Mouse (Mus musculus) urinary bladder, adult 2 months (tissue): Measurements from ENCODE around the gene Ppp1r9a. TPM values are rescaled to one million over a fixed set of nuclear protein-coding genes. Genes with fewer than 3 reads are reported as not detected.
"Not testable (repeated sequence)": the region's sequence is repeated elsewhere in the genome, so short reads cannot be mapped to it uniquely, and the experiment has no call there.

Experiments used
- DNase-seq: peaks from one replicate; pipeline ENCODE4 v3.0.0; 2022; ENCODE audit warnings: low spot score
- polyA plus RNA-seq: library from polyadenylated mRNA; depleted of rRNA; stranded (reverse); fragments of >200 nt; gene quantifications from 2 replicates; pipeline ENCODE4 v1.2.3, GENCODE M21; 2012; rRNA removed

Gene Ppp1r9a
- 12.1 and 14.0 TPM in 2 replicates for polyA plus RNA-seq

- DNase-seq = peak; percentile 50
Measured at GRCm38 (mm10) chr6:4902674-4903324, at the start of gene Ppp1r9a. Gene Ppp1r9a (plus strand): TSS chr6:4902917.

- no peak for DNase-seq
Measured at GRCm38 (mm10) chr6:4855236-4855635, 47.5 kb upstream of the Ppp1r9a start.

- no peak for DNase-seq
Measured at GRCm38 (mm10) chr6:4856919-4857318, 45.8 kb upstream of the Ppp1r9a start.

- DNase-seq = no peak
Measured at GRCm38 (mm10) chr6:4884316-4884715, 18.4 kb upstream of the Ppp1r9a start.

- no peak for DNase-seq
Measured at GRCm38 (mm10) chr6:4889544-4889943, 13.2 kb upstream of the Ppp1r9a start.

GRCm38 (mm10) chr6:4892417-4892816 is 10.3 kb upstream of the Ppp1r9a start:
- DNase-seq = no peak

GRCm38 (mm10) chr6:4893312-4893711 is 9.4 kb upstream of the Ppp1r9a start:
- not testable (repeated sequence) for DNase-seq

GRCm38 (mm10) chr6:4899906-4900305 is 2.8 kb upstream of the Ppp1r9a start:
- DNase-seq = no peak

- DNase-seq = peak; percentile 56
Measured at GRCm38 (mm10) chr6:4903325-4904054, 773 bp downstream of the Ppp1r9a start.

- no peak for DNase-seq
Measured at GRCm38 (mm10) chr6:4904055-4904450, 1.3 kb downstream of the Ppp1r9a start.

- DNase-seq = no peak
Measured at GRCm38 (mm10) chr6:4910042-4910634, 7.4 kb downstream of the Ppp1r9a start.

GRCm38 (mm10) chr6:4918470-4918869 is 15.8 kb downstream of the Ppp1r9a start:
- DNase-seq = no peak

GRCm38 (mm10) chr6:4923791-4924190 is 21.1 kb downstream of the Ppp1r9a start:
- not testable (repeated sequence) for DNase-seq

- no peak for DNase-seq
Measured at GRCm38 (mm10) chr6:4925966-4926687, 23.4 kb downstream of the Ppp1r9a start.

GRCm38 (mm10) chr6:4930321-4930720 is 27.6 kb downstream of the Ppp1r9a start:
- no peak for DNase-seq

GRCm38 (mm10) chr6:4938901-4939300 is 36.2 kb downstream of the Ppp1r9a start:
- DNase-seq = no peak

GRCm38 (mm10) chr6:4940086-4940485 is 37.4 kb downstream of the Ppp1r9a start:
- no peak for DNase-seq

GRCm38 (mm10) chr6:4940639-4941038 is 37.9 kb downstream of the Ppp1r9a start:
- DNase-seq = no peak

- DNase-seq = no peak
Measured at GRCm38 (mm10) chr6:4943821-4944220, 41.1 kb downstream of the Ppp1r9a start.

- DNase-seq = no peak
Measured at GRCm38 (mm10) chr6:4948056-4948455, 45.3 kb downstream of the Ppp1r9a start.

GRCm38 (mm10) chr6:4949701-4950100 is 47.0 kb downstream of the Ppp1r9a start:
- no peak for DNase-seq

- no peak for DNase-seq
Measured at GRCm38 (mm10) chr6:4953028-4953719, 50.5 kb downstream of the Ppp1r9a start.
